Mouse (Mus musculus): ENCODE results near the gene Hs1bp3.

The Hs1bp3 gene

GRCm38 (mm10) chr12:8313270-8313771 is at the start of gene Hs1bp3:
TSS of gene Hs1bp3 (plus strand) at chr12:8313432.
- DNase-seq (ENCODE audit: low spot score in 2 of 2), result peak; percentile 73 to 80

- no peak for DNase-seq (ENCODE audit: low spot score in 2 of 2)
Measured at GRCm38 (mm10) chr12:8266311-8266710, 46.9 kb upstream of the Hs1bp3 start.

- no peak for DNase-seq (ENCODE audit: low spot score in 2 of 2)
Measured at GRCm38 (mm10) chr12:8269627-8270026, 43.6 kb upstream of the Hs1bp3 start.

- DNase-seq (ENCODE audit: low spot score in 2 of 2), result peak in 1 of 2 experiments; percentile 6
Measured at GRCm38 (mm10) chr12:8271405-8271804, 41.8 kb upstream of the Hs1bp3 start.

GRCm38 (mm10) chr12:8273471-8274171 is 39.6 kb upstream of the Hs1bp3 start:
- DNase-seq (ENCODE audit: low spot score in 2 of 2), result no peak

- DNase-seq (ENCODE audit: low spot score in 2 of 2), result no peak
Measured at GRCm38 (mm10) chr12:8275424-8275823, 37.8 kb upstream of the Hs1bp3 start.

- DNase-seq (ENCODE audit: low spot score in 2 of 2), result no peak
Measured at GRCm38 (mm10) chr12:8281225-8282017, 31.8 kb upstream of the Hs1bp3 start.

- no peak for DNase-seq (ENCODE audit: low spot score in 2 of 2)
Measured at GRCm38 (mm10) chr12:8287970-8288369, 25.3 kb upstream of the Hs1bp3 start.

- no peak for DNase-seq (ENCODE audit: low spot score in 2 of 2)
Measured at GRCm38 (mm10) chr12:8289099-8289498, 24.1 kb upstream of the Hs1bp3 start.

GRCm38 (mm10) chr12:8289499-8289898 is 23.7 kb upstream of the Hs1bp3 start:
- DNase-seq (ENCODE audit: low spot score in 2 of 2), result no peak

- DNase-seq (ENCODE audit: low spot score in 2 of 2), result no peak
Measured at GRCm38 (mm10) chr12:8291157-8291853, 21.9 kb upstream of the Hs1bp3 start.

GRCm38 (mm10) chr12:8295307-8295913 is 17.8 kb upstream of the Hs1bp3 start:
- DNase-seq (ENCODE audit: low spot score in 2 of 2), result no peak

- no peak for DNase-seq (ENCODE audit: low spot score in 2 of 2)
Measured at GRCm38 (mm10) chr12:8296154-8296553, 17.1 kb upstream of the Hs1bp3 start.

GRCm38 (mm10) chr12:8297586-8298214 is 15.5 kb upstream of the Hs1bp3 start:
- DNase-seq (ENCODE audit: low spot score in 2 of 2), result no peak

GRCm38 (mm10) chr12:8298361-8299142 is 14.7 kb upstream of the Hs1bp3 start:
- no peak for DNase-seq (ENCODE audit: low spot score in 2 of 2)

GRCm38 (mm10) chr12:8299143-8300110 is 13.8 kb upstream of the Hs1bp3 start:
- no peak for DNase-seq (ENCODE audit: low spot score in 2 of 2)

- no peak for DNase-seq (ENCODE audit: low spot score in 2 of 2)
Measured at GRCm38 (mm10) chr12:8300111-8300480, 13.1 kb upstream of the Hs1bp3 start.

GRCm38 (mm10) chr12:8300521-8300920 is 12.7 kb upstream of the Hs1bp3 start:
- no peak for DNase-seq (ENCODE audit: low spot score in 2 of 2)

GRCm38 (mm10) chr12:8301011-8301814 is 12.0 kb upstream of the Hs1bp3 start:
- DNase-seq (ENCODE audit: low spot score in 2 of 2), result no peak
